Mouse (Mus musculus) inflammation-experienced regulatory T-cells, adult 6 months (primary cell): ENCODE measurements around the gene Ctsc. TPM values are rescaled to one million over a fixed set of nuclear protein-coding genes. Genes with fewer than 3 reads are reported as not detected.
A peak's percentile ranks its signal among the peaks of the same experiment; 100 is the strongest.

Experiments used
- ATAC-seq: one replicate; pipeline ENCODE4 v1.8.0; 2017
- polyA plus RNA-seq, 3 experiments: library from polyadenylated mRNA; unstranded; fragments of 100-300 nt; shearing (Covaris generic); gene quantifications; one replicate each; pipeline ENCODE4 v1.2.1; 2017

Gene Ctsc
- polyA plus RNA-seq, 3 experiments from 2014 or later, result 96.7 to 143 (median 97.0) TPM

- ATAC-seq, result no peak
Observed at GRCm38 (mm10) chr7:88296932-88297331, 19.0 kb downstream of the Ctsc start.

- ATAC-seq, result no peak
Observed at GRCm38 (mm10) chr7:88305750-88306149, 27.9 kb downstream of the Ctsc start.

- ATAC-seq, result no peak
Observed at GRCm38 (mm10) chr7:88306725-88307124, 28.8 kb downstream of the Ctsc start.

GRCm38 (mm10) chr7:88310398-88311180 lies 32.7 kb downstream of the Ctsc start:
- no peak for ATAC-seq

GRCm38 (mm10) chr7:88316408-88316807 lies 38.5 kb downstream of the Ctsc start:
- no peak for ATAC-seq

- no peak for ATAC-seq
Observed at GRCm38 (mm10) chr7:88318474-88318873, 40.6 kb downstream of the Ctsc start.

GRCm38 (mm10) chr7:88318904-88319303 lies 41.0 kb downstream of the Ctsc start:
- ATAC-seq, result peak; percentile 23

- no peak for ATAC-seq
Observed at GRCm38 (mm10) chr7:88319414-88320140, 41.7 kb downstream of the Ctsc start.

GRCm38 (mm10) chr7:88320628-88321336 lies 42.9 kb downstream of the Ctsc start:
- no peak for ATAC-seq

- ATAC-seq, result no peak
Observed at GRCm38 (mm10) chr7:88322431-88322830, 44.5 kb downstream of the Ctsc start.

- no peak for ATAC-seq
Observed at GRCm38 (mm10) chr7:88327495-88327894, 49.6 kb downstream of the Ctsc start.

- ATAC-seq, result peak; percentile 75
Observed at GRCm38 (mm10) chr7:88343828-88344227, 65.9 kb downstream of the Ctsc start.

- no peak for ATAC-seq
Observed at GRCm38 (mm10) chr7:88346035-88346434, 68.2 kb downstream of the Ctsc start.

- ATAC-seq, result peak; percentile 77
Observed at GRCm38 (mm10) chr7:88356871-88357776, 79.2 kb downstream of the Ctsc start.

GRCm38 (mm10) chr7:88358042-88358878 lies 80.4 kb downstream of the Ctsc start:
- ATAC-seq, result no peak

Other genes with a start within 250 kb of the Ctsc start
- gene Rab38, start 152.2 kb downstream of the Ctsc start, polyA plus RNA-seq, result not detected